Mouse (Mus musculus) neural tube, embryonic 13.5 days (tissue): ENCODE results near the gene Htra1. TPM values are rescaled to one million over a fixed set of nuclear protein-coding genes. Genes with fewer than 3 reads are reported as not detected.

Experiments
- ATAC-seq: fragments of 200-750 bp; cut with Nextera tagmentation; 2 replicates; pipeline ENCODE4 v1.8.0; 2017; ENCODE audit warnings: low read depth, mild to moderate bottlenecking, moderate TSS enrichment, moderate library complexity
- H3K27ac ChIP-seq: fragments of 300-500 bp; sonication (generic); replicated peaks from 2 replicates; pipeline ENCODE4 v1.5.1; 2015; ENCODE audit warnings: moderate library complexity, mild to moderate bottlenecking, inconsistent platforms
- H3K27me3 ChIP-seq: fragments of 300-500 bp; sonication (generic); 2 replicates; pipeline ENCODE4 v1.6.1; 2015; ENCODE audit warnings: mild to moderate bottlenecking, inconsistent platforms
- H3K36me3 ChIP-seq: fragments of 300-500 bp; sonication (generic); 2 replicates; pipeline ENCODE4 v1.6.1; 2015; ENCODE audit warnings: mild to moderate bottlenecking, inconsistent platforms
- H3K4me1 ChIP-seq: fragments of 300-500 bp; sonication (generic); replicated peaks from 2 replicates; pipeline ENCODE4 v1.6.1; 2015; ENCODE audit warnings: inconsistent platforms
- H3K4me2 ChIP-seq: fragments of 300-500 bp; sonication (generic); 2 replicates; pipeline ENCODE4 v1.6.1; 2015; ENCODE audit warnings: inconsistent platforms, mild to moderate bottlenecking, moderate library complexity
- H3K4me3 ChIP-seq: fragments of 300-500 bp; sonication (generic); 2 replicates; pipeline ENCODE4 v1.5.1; 2015; ENCODE audit warnings: mild to moderate bottlenecking, inconsistent platforms
- H3K9ac ChIP-seq: fragments of 300-500 bp; sonication (generic); 2 replicates; pipeline ENCODE4 v1.6.1; 2015; ENCODE audit warnings: moderate library complexity, mild to moderate bottlenecking, inconsistent platforms
- H3K9me3 ChIP-seq: fragments of 300-500 bp; sonication (generic); 2 replicates; pipeline ENCODE4 v1.6.1; 2016; ENCODE audit warnings: inconsistent platforms
- WGBS: fragments of 180-500 bp; shearing (Covaris S2); methylation state at CpG from one replicate; pipeline ENCODE4 v1.1.7; 2015; 5-methylcytosine and 5-hydroxymethylcytosine counted together
- polyA plus RNA-seq: library from polyadenylated mRNA; unstranded; fragments of >200 nt; fragmentation: Nextera tagmentation; extraction: Ambion mirVana; gene quantifications from 2 replicates; pipeline ENCODE4 v1.2.1, GENCODE M21; 2015

Htra1 gene
- 11.1 and 16.2 TPM in 2 replicates for polyA plus RNA-seq

DNA sequence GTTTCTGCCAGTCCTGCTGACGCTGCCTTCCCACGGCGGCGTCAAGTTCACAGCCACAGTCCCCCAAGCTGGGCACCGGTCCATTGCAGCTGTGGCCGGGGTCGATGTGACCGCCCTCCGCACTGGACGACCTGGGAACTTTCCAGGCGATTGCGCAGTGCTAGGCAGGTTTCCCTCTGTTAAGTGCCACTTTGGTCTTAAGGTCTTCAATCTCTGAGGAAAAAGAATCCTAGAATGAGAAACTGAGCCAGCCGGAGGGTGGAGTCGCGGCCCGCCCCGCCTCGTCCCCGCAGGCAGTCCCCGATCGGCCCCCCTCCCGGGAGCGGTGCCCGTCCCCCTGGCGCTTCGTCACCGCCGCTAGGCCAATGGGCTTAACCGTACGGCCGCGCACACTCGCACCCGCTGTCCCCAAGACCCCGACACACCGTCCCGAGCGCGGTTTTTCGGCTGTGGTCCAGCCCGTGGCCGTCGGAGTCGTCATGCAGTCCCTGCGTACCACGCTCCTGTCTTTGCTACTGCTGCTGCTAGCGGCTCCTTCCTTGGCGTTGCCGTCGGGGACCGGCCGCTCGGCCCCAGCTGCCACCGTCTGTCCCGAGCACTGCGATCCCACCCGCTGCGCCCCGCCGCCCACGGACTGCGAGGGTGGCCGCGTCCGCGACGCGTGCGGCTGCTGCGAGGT lies at the start of gene Htra1:
Gene Htra1 (plus strand): TSS at position 319 of the 679 bp plus-strand sequence.
- WGBS = under 1% methylated on average over 70 of the region's 70 CpGs
- peaks cover 21% of the 10 kb centered on the region for H3K4me1 ChIP-seq
- no peaks in the 10 kb centered on the region for H3K9me3 ChIP-seq
- H3K9ac ChIP-seq = peak within 1 kb of the TSS; percentile 64
- ATAC-seq = peak; percentile 86
- no peaks in the 10 kb centered on the region for H3K36me3 ChIP-seq
- peaks cover 80% of the 10 kb centered on the region for H3K27me3 ChIP-seq
- H3K27ac ChIP-seq = no peak within 1 kb of the TSS
- peak within 1 kb of the TSS; percentile 73 for H3K4me2 ChIP-seq
- H3K4me3 ChIP-seq = peak within 1 kb of the TSS; percentile 49

DNA sequence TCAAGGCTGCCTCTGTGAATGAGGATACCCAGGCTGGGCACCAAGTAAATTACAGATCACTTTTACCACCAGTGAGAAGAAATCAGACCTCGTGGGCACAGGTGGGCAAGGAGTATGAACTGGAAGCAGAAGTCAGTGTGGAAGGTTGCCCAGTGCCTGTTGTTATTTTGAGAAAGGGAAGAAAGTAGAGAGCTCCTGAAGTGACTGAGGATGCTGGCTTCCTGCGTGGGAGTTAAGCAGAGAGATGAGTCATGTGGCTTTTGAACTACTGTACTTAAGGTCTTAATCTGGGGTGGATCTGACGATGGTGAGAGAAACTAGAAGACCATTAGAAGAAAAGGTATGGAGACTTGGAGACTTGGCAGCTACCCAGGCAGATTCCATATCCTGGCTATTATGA lies 49.7 kb upstream of the Htra1 start:
- no peak overlapping the region for H3K9ac ChIP-seq
- no peak overlapping the region for H3K4me3 ChIP-seq
- no peaks in the 10 kb centered on the region for H3K9me3 ChIP-seq
- WGBS = 89% methylated on average over 3 of the region's 3 CpGs
- H3K27me3 ChIP-seq = no peaks in the 10 kb centered on the region
- no peak overlapping the region for H3K27ac ChIP-seq
- no peak for ATAC-seq
- H3K36me3 ChIP-seq = peaks cover 33% of the 10 kb centered on the region
- no peak overlapping the region for H3K4me2 ChIP-seq
- peaks cover 7% of the 10 kb centered on the region; the same call in 1 of the 2 replicates for H3K4me1 ChIP-seq

DNA sequence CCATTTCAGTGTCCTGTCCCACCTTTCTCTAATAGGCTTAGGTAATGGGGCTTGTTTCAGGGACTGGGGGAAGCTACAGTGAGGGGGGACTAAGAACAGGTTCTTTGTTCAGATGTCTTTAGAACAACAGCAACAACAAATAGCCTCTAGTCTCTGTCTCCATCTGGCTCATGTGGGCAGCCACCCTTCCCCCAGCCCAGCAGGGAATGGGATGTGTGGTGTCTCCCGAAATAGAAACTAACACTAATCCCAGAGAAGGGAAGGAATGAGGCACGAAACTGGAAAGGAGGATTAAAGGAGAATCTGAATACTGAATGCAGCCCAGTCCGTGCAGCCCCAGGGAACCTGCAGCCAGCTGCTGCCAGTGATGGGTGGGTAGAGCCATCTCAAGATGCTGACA lies 48.0 kb upstream of the Htra1 start:
- H3K36me3 ChIP-seq = peaks cover 44% of the 10 kb centered on the region
- no peak overlapping the region for H3K27ac ChIP-seq
- no peaks in the 10 kb centered on the region for H3K27me3 ChIP-seq
- H3K9ac ChIP-seq = no peak overlapping the region
- no peaks in the 10 kb centered on the region for H3K9me3 ChIP-seq
- no peak overlapping the region for H3K4me2 ChIP-seq
- H3K4me1 ChIP-seq = peaks cover 7% of the 10 kb centered on the region; the same call in 1 of the 2 replicates
- WGBS = 37% methylated on average over 3 of the region's 3 CpGs
- no peak overlapping the region for H3K4me3 ChIP-seq
- ATAC-seq = no peak

DNA sequence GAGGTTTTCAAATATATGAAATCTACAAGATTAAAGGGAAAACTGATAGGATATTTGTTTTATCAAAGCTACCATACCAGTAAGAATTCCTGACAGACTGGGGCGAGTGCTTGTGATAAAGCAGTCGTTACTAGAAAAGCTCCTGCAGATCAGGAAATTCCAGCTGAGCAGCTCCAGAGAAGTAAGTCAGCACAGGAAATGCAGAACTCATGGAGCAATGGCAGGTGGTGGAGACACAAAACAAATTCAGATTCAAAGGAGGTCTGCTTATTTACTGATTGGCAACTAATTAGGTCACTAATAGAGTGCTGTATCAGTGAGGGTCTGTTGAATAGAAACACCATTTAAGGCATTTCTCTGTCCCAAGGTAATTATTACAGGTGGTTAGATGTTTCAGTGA lies 45.0 kb upstream of the Htra1 start:
- Histone ChIP-seq H3K36me3 (peaks cover 39% of the 10 kb centered on the region), H3K9me3 (no peaks in the 10 kb centered on the region), H3K4me1 (peaks cover 7% of the 10 kb centered on the region; the same call in 1 of the 2 replicates), H3K27ac (no peak overlapping the region), H3K4me2 (no peak overlapping the region), H3K9ac (no peak overlapping the region), H3K27me3 (no peaks in the 10 kb centered on the region), H3K4me3 (no peak overlapping the region)
- 50% methylated on average over 2 of the region's 2 CpGs for WGBS
- ATAC-seq = no peak

DNA sequence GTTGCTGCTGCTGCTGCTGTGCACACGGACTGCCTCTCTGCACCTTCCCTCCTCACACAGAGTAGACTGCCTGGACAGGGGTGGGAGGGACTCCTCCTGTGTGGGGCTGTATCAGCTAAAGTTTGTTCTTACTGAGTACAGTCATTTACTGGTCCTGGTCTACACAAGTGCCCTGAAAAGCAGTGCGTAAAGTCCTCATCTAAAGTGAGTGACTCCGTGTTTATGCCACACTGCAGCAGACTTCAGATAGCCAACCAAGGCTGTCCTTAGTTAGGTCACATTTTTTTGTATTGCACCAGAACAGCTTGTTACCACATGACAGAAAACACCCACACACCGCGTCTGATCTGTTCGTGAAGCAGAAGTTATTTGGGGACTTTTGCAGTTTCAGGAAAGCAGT lies 42.9 kb upstream of the Htra1 start:
- Histone ChIP-seq H3K4me3 (no peak overlapping the region), H3K4me1 (peaks cover 2% of the 10 kb centered on the region; the same call in 1 of the 2 replicates), H3K4me2 (no peak overlapping the region), H3K9me3 (no peaks in the 10 kb centered on the region), H3K36me3 (peaks cover 48% of the 10 kb centered on the region), H3K9ac (no peak overlapping the region), H3K27me3 (no peaks in the 10 kb centered on the region), H3K27ac (no peak overlapping the region)
- WGBS = 85% methylated on average over 6 of the region's 6 CpGs
- no peak for ATAC-seq

DNA sequence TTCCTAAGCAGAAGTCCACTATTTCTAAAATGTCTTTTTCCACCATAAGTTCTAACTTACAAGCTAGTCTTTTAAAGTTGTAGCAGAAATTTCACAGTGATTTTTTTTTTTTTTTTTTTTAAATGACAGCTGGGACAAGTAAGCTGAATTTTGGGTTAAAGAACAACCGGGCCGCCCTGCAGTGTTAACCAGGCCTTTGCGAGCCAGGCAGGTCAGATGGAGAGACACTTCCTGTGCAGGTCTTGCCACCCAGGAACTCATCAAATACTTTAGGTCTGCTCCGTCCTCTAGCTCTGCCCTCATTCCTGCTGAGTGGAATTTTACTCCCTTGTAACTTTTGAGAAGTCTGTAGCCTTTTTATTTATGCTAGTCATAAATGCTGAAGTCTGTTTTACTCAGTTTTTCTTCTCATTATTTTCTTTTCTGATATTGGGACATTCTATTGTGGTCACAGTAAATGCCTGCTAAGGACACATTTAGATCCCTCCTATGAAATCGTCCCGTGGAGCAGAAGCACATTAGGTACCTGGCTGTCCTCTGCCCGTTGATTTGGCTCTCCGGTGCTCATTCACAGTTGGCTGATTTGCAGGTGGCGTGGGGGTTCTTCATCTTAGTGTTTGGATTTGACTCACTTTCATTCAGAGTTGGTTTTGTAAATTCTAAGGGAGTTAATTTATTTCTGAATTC lies 40.8 kb upstream of the Htra1 start:
- Histone ChIP-seq H3K4me2 (no peak overlapping the region), H3K27ac (no peak overlapping the region), H3K4me1 (no peaks in the 10 kb centered on the region), H3K36me3 (peaks cover 53% of the 10 kb centered on the region), H3K9me3 (no peaks in the 10 kb centered on the region), H3K9ac (no peak overlapping the region), H3K4me3 (no peak overlapping the region), H3K27me3 (no peaks in the 10 kb centered on the region)
- WGBS = 88% methylated on average over 9 of the region's 9 CpGs
- no peak for ATAC-seq

DNA sequence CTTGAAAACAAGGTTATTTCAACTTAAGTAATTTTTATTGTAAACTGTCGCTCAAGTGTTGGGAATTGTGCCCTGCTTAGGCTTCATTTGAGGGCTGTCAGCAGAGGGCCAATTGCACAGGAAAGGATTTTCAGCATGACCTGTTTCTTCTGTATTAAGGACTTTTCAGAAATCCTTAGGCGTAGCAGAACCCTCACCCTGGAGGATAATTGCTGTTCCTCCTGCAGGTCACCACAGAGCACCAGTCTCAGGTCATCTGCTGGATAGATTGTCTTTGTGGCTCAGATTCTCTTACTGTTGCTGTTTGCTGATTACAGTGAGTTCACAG lies 40.3 kb upstream of the Htra1 start:
- Histone ChIP-seq H3K27me3 (no peaks in the 10 kb centered on the region), H3K27ac (no peak overlapping the region), H3K9me3 (no peaks in the 10 kb centered on the region), H3K4me1 (no peaks in the 10 kb centered on the region), H3K4me3 (no peak overlapping the region), H3K9ac (no peak overlapping the region), H3K4me2 (no peak overlapping the region), H3K36me3 (peaks cover 54% of the 10 kb centered on the region)
- 84% methylated on average over 2 of the region's 2 CpGs for WGBS
- ATAC-seq = no peak

DNA sequence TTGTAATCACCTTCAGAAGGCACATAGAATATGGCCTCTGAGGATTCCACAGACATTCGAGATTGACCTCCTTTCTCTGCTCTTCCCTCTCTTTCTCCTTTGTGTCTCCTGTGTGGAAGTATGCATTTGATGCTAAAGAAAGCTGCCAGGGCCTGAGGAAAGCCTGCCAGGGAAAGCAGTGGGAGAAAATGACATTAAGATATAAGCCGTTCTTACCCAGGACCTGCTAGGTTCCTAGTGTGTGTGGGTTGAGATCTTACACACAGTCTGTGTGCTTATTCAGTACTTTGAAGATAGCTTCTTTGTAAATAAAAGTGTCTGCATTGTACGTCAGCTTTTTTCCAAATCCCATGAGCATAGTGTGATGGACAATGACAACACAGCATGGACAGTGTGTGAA lies 39.8 kb upstream of the Htra1 start:
- no peaks in the 10 kb centered on the region for H3K9me3 ChIP-seq
- H3K4me2 ChIP-seq = no peak overlapping the region
- no peak for ATAC-seq
- H3K4me1 ChIP-seq = no peaks in the 10 kb centered on the region
- H3K36me3 ChIP-seq = peaks cover 57% of the 10 kb centered on the region
- no peak overlapping the region for H3K27ac ChIP-seq
- H3K4me3 ChIP-seq = no peak overlapping the region
- H3K27me3 ChIP-seq = no peaks in the 10 kb centered on the region
- 86% methylated on average over 3 of the region's 3 CpGs for WGBS
- H3K9ac ChIP-seq = no peak overlapping the region

DNA sequence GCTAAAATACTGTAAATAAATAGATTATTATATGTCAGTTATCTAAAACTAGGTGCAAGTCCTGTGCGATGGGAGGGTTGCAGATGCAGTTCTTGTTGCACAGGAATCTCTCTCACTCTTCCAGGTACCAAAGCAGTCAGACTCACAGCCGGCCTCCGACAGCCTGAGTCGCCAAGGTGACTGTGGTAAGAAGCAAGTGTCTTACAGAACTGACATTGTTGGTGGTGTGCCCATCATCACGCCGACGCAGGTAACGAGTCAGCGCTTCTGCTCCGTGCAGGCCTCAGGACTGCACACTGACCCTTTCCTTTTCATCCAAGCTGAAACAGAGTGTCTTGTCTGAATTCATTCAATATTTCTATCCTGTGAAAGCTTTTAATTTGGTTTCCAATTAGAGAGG lies 38.7 kb upstream of the Htra1 start:
- no peak overlapping the region for H3K27ac ChIP-seq
- H3K36me3 ChIP-seq = peaks cover 49% of the 10 kb centered on the region
- no peak overlapping the region for H3K9ac ChIP-seq
- no peaks in the 10 kb centered on the region for H3K4me1 ChIP-seq
- H3K9me3 ChIP-seq = no peaks in the 10 kb centered on the region
- H3K4me2 ChIP-seq = no peak overlapping the region
- WGBS = 90% methylated on average over 10 of the region's 10 CpGs
- no peaks in the 10 kb centered on the region for H3K27me3 ChIP-seq
- no peak overlapping the region for H3K4me3 ChIP-seq
- no peak for ATAC-seq

DNA sequence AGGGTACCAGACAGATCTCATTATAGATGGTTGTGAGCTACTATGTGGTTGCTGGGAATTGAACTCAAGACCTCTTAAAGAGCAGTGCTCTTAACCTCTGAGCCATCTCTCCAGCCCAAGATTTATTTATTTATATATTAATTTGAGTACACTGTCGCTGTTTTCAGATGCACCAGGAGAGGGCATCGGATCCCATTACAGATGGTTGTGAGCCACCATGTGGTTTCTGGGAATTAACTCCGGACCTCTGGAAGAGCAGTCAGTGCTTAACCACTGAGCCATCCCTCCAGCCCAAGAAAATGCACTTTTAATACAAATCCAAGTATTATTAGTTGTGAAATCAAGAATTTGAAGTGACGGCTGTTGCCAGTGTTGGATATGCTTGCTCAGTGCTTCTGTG lies 37.5 kb upstream of the Htra1 start:
- WGBS = 88% methylated on average over 4 of the region's 4 CpGs
- H3K36me3 ChIP-seq = peaks cover 45% of the 10 kb centered on the region
- no peak for ATAC-seq
- H3K4me3 ChIP-seq = no peak overlapping the region
- no peaks in the 10 kb centered on the region for H3K27me3 ChIP-seq
- H3K4me2 ChIP-seq = no peak overlapping the region
- no peaks in the 10 kb centered on the region for H3K9me3 ChIP-seq
- no peak overlapping the region for H3K27ac ChIP-seq
- H3K4me1 ChIP-seq = no peaks in the 10 kb centered on the region
- H3K9ac ChIP-seq = no peak overlapping the region

DNA sequence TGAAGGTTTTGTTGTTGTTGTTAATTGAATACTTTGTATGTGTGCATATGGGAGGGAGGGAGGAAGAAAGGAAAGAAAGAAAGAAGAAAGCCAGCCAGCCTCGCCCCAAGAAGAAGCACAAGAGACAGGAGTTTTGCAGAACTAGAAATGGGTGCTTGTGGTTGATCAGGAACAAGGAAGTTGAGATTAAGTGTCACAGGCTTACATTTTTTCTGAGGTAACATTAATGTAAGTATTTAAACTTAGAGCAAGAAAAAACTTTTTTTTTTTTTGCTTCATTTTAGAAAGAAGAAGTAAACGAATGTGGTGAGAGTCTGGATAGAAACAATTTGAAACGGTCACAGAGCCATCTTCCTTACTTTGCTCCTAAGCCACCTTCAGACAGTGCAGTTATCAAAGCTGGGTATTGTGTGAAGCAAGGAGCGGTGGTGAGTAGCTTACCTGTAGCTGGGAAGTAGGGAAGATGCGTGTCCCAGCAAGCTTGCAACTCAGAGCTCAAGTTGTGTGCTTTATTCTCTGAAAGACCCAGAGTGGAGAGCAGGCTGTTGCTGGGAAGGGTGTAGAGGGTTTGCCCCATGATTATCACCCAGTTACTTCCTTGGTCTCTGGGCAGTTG lies 35.6 kb upstream of the Htra1 start:
- no peaks in the 10 kb centered on the region for H3K9me3 ChIP-seq
- H3K27ac ChIP-seq = no peak overlapping the region
- 94% methylated on average over 5 of the region's 5 CpGs for WGBS
- no peak for ATAC-seq
- no peaks in the 10 kb centered on the region for H3K27me3 ChIP-seq
- H3K9ac ChIP-seq = no peak overlapping the region
- H3K36me3 ChIP-seq = peaks cover 59% of the 10 kb centered on the region
- H3K4me3 ChIP-seq = no peak overlapping the region
- H3K4me1 ChIP-seq = no peaks in the 10 kb centered on the region
- no peak overlapping the region for H3K4me2 ChIP-seq

DNA sequence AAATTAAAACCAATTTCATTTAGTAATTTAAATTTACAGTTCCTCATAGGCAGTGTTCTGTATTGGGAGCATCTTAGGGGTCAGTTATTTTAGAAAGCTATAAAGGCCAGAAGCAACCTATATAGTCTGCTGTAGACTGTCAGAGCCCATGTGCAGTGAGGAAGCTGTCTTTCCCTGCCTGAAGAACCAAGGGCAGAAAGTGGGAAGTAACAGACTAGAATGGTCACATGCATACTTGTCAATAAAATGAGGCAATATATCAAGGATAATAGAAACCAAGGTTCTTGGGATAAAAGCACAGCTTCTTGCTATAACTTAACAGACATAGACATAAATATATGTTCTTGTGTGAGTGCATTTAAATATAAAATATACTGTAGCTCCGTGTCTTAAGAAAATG lies 33.0 kb upstream of the Htra1 start:
- Histone ChIP-seq H3K4me3 (no peak overlapping the region), H3K27ac (no peak overlapping the region), H3K4me2 (no peak overlapping the region), H3K9me3 (no peaks in the 10 kb centered on the region), H3K4me1 (no peaks in the 10 kb centered on the region), H3K36me3 (peaks cover 39% of the 10 kb centered on the region), H3K27me3 (no peaks in the 10 kb centered on the region), H3K9ac (no peak overlapping the region)
- no peak for ATAC-seq
- WGBS = 97% methylated on average over 1 of the region's 1 CpGs
